Mouse (Mus musculus): ENCODE data around the gene Otulin.

DNA sequence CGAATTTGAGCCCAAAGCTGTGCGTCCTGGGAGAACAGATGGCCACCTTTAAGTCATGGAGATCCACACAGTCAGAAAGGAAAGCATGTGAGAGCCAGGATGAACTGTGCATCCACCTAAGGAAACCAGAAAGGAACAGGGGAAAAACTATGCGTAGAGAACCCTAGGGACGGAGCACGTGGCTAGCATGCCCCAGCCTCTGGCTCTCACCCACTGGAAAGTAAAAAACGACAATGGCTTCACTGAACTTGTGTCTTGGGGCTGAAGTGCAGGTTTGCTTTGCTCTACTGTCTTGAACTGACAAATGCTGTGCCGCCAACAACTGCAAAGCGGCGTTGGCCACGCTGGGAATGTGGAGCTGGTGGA, 4.6 kb downstream of the Otulin start:
- TF ChIP-seq CTCF (IDR thresholded peaks at IDR 0.05; ENCODE audit: extremely low read depth, insufficient read depth, low read length) (no peak), POLR2A (IDR thresholded peaks at IDR 0.05; ENCODE audit: extremely low read depth, insufficient read depth, low read length) (no peak)

Data from cortical plate, adult 2 months (tissue).